Mouse (Mus musculus) midbrain, embryonic 10.5 days (tissue): Measurements from ENCODE around the gene Fuz. TPM values are rescaled to one million over a fixed set of nuclear protein-coding genes. Genes with fewer than 3 reads are reported as not detected.
"Not testable (repeated sequence)": the region's sequence is repeated elsewhere in the genome, so short reads cannot be mapped to it uniquely, and the experiment has no call there.

Source experiments
- DNase-seq: peaks from one replicate; pipeline ENCODE4 v3.0.0-alpha.2; 2017; ENCODE audit warnings: low spot score
- H3K27ac ChIP-seq: fragments of 300-500 bp; sonication (generic); replicated peaks from 2 replicates; pipeline ENCODE4 v1.5.1; 2016; ENCODE audit warnings: mild to moderate bottlenecking
- H3K27me3 ChIP-seq: fragments of 300-500 bp; sonication (generic); 2 replicates; pipeline ENCODE4 v1.6.1; 2016; ENCODE audit warnings: low read depth, mild to moderate bottlenecking; ENCODE audit not compliant: poor library complexity, severe bottlenecking
- H3K36me3 ChIP-seq: fragments of 300-500 bp; sonication (generic); 2 replicates; pipeline ENCODE4 v1.6.1; 2016; ENCODE audit warnings: mild to moderate bottlenecking, moderate library complexity
- H3K4me1 ChIP-seq: fragments of 300-500 bp; sonication (generic); 2 replicates; pipeline ENCODE4 v1.6.1; 2016
- H3K4me3 ChIP-seq: fragments of 300-500 bp; sonication (generic); 2 replicates; pipeline ENCODE4 v1.5.1; 2016; ENCODE audit warnings: mild to moderate bottlenecking, moderate library complexity
- H3K9me3 ChIP-seq: fragments of 300-500 bp; sonication (generic); replicated peaks from 2 replicates; pipeline ENCODE4 v1.6.1; 2016; ENCODE audit warnings: mild to moderate bottlenecking
- WGBS: fragments of 180-500 bp; shearing (Covaris S2); methylation state at CpG from one replicate; pipeline ENCODE4 v1.1.7; 2016; 5-methylcytosine and 5-hydroxymethylcytosine counted together
- polyA plus RNA-seq: library from polyadenylated mRNA; unstranded; fragments of >200 nt; fragmentation: Nextera tagmentation; extraction: Ambion mirVana; gene quantifications from 2 replicates; pipeline ENCODE4 v1.2.1, GENCODE M21; 2016

Fuz gene
- polyA plus RNA-seq, 1 experiment from 2014 or later: 30.6 TPM

GRCm38 (mm10) chr7:44864595-44865542 is 31.0 kb upstream of the Fuz start:
- 92% methylated on average over 24 of the region's 24 CpGs for WGBS
- Histone ChIP-seq H3K27me3 (no peaks in the 10 kb centered on the region), H3K4me3 (peak overlapping the region; percentile 30), H3K4me1 (peaks cover 53% of the 10 kb centered on the region), H3K36me3 (peaks cover 81% of the 10 kb centered on the region), H3K9me3 (no peaks in the 10 kb centered on the region), H3K27ac (0 out of 2 replicates have a peak overlapping the region, but pooled peaks have one; percentile 28)
- DNase-seq: no peak

- Histone ChIP-seq H3K27ac (peak overlapping the region; percentile 55; the same call in 1 of the 2 replicates), H3K4me1 (peaks cover 55% of the 10 kb centered on the region), H3K4me3 (peak overlapping the region; percentile 98), H3K9me3 (no peaks in the 10 kb centered on the region), H3K27me3 (no peaks in the 10 kb centered on the region), H3K36me3 (peaks cover 68% of the 10 kb centered on the region)
- DNase-seq: no peak
- 76% methylated on average over 15 of the region's 15 CpGs for WGBS
These were observed 29.4 kb upstream of the Fuz start for GRCm38 (mm10) chr7:44866276-44867009.

- Histone ChIP-seq H3K27me3 (no peaks in the 10 kb centered on the region), H3K27ac (peak overlapping the region; percentile 55), H3K4me3 (peak overlapping the region; percentile 98), H3K4me1 (peaks cover 55% of the 10 kb centered on the region), H3K9me3 (no peaks in the 10 kb centered on the region), H3K36me3 (peaks cover 61% of the 10 kb centered on the region)
- no peak for DNase-seq
- WGBS: 82% methylated on average over 19 of the region's 19 CpGs
These were observed 28.7 kb upstream of the Fuz start for GRCm38 (mm10) chr7:44867010-44867702.

- Histone ChIP-seq H3K4me3 (peak overlapping the region; percentile 98), H3K4me1 (peaks cover 57% of the 10 kb centered on the region), H3K9me3 (no peaks in the 10 kb centered on the region), H3K36me3 (peaks cover 55% of the 10 kb centered on the region), H3K27ac (peak overlapping the region; percentile 99), H3K27me3 (no peaks in the 10 kb centered on the region)
- DNase-seq: no peak
- WGBS: 57% methylated on average over 9 of the region's 9 CpGs
These were observed 28.1 kb upstream of the Fuz start for GRCm38 (mm10) chr7:44867802-44868201.

GRCm38 (mm10) chr7:44868465-44868864 is 27.4 kb upstream of the Fuz start:
- peak overlapping the region; percentile 99 for H3K27ac ChIP-seq

GRCm38 (mm10) chr7:44868919-44869696 is 26.8 kb upstream of the Fuz start:
- no peaks in the 10 kb centered on the region for H3K9me3 ChIP-seq
- under 1% methylated on average over 105 of the region's 108 CpGs for WGBS
- peaks cover 42% of the 10 kb centered on the region for H3K36me3 ChIP-seq
- H3K27me3 ChIP-seq: no peaks in the 10 kb centered on the region
- peak overlapping the region; percentile 99 for H3K27ac ChIP-seq
- peak overlapping the region; percentile 98 for H3K4me3 ChIP-seq
- peaks cover 62% of the 10 kb centered on the region for H3K4me1 ChIP-seq
- DNase-seq: peak; percentile 79

More at GRCm38 (mm10) chr7:44868465-44868864, 27.4 kb upstream of the Fuz start:
- peaks cover 48% of the 10 kb centered on the region for H3K36me3 ChIP-seq
- peak overlapping the region; percentile 98 for H3K4me3 ChIP-seq
- H3K9me3 ChIP-seq: no peaks in the 10 kb centered on the region
- 7% methylated on average over 16 of the region's 16 CpGs for WGBS
- no peaks in the 10 kb centered on the region for H3K27me3 ChIP-seq
- DNase-seq: no peak
- peaks cover 62% of the 10 kb centered on the region for H3K4me1 ChIP-seq

GRCm38 (mm10) chr7:44869697-44870528 is 26.0 kb upstream of the Fuz start, which contains the start of gene Ptov1:
Ptov1 (minus strand) TSS chr7:44869788.
- no peaks in the 10 kb centered on the region for H3K9me3 ChIP-seq
- peak; percentile 95 for DNase-seq
- peaks cover 34% of the 10 kb centered on the region for H3K36me3 ChIP-seq
- H3K27me3 ChIP-seq: no peaks in the 10 kb centered on the region
- H3K4me1 ChIP-seq: peaks cover 62% of the 10 kb centered on the region
- H3K27ac ChIP-seq: peak within 1 kb of the TSS; percentile 99
- WGBS: 13% methylated on average over 29 of the region's 29 CpGs
- peak within 1 kb of the TSS; percentile 98 for H3K4me3 ChIP-seq

GRCm38 (mm10) chr7:44870614-44871013 is 25.3 kb upstream of the Fuz start:
- Histone ChIP-seq H3K4me1 (peaks cover 56% of the 10 kb centered on the region), H3K4me3 (peak overlapping the region; percentile 98), H3K27me3 (no peaks in the 10 kb centered on the region), H3K9me3 (no peaks in the 10 kb centered on the region), H3K27ac (peak overlapping the region; percentile 99), H3K36me3 (peaks cover 30% of the 10 kb centered on the region)
- WGBS: 84% methylated on average over 6 of the region's 6 CpGs
- DNase-seq: no peak

- H3K9me3 ChIP-seq: no peaks in the 10 kb centered on the region
These were observed 24.7 kb upstream of the Fuz start for GRCm38 (mm10) chr7:44871181-44871580.

GRCm38 (mm10) chr7:44871774-44872173 is 24.1 kb upstream of the Fuz start:
- WGBS: 93% methylated on average over 2 of the region's 2 CpGs

More at GRCm38 (mm10) chr7:44871181-44871580, 24.7 kb upstream of the Fuz start:
- no peak for DNase-seq
- H3K27me3 ChIP-seq: no peaks in the 10 kb centered on the region
- 60% methylated on average over 1 of the region's 1 CpGs for WGBS
- peak overlapping the region; percentile 16; the same call in 1 of the 2 replicates for H3K4me3 ChIP-seq
- H3K4me1 ChIP-seq: peaks cover 50% of the 10 kb centered on the region
- no peak overlapping the region for H3K27ac ChIP-seq
- H3K36me3 ChIP-seq: peaks cover 30% of the 10 kb centered on the region

GRCm38 (mm10) chr7:44877833-44878232 is 18.0 kb upstream of the Fuz start:
- H3K4me3 ChIP-seq: peak overlapping the region; percentile 20; the same call in 1 of the 2 replicates
- H3K27ac ChIP-seq: no peak overlapping the region
- DNase-seq: no peak
- H3K27me3 ChIP-seq: no peaks in the 10 kb centered on the region
- H3K4me1 ChIP-seq: peaks cover 5% of the 10 kb centered on the region; the same call in 1 of the 2 replicates
- peaks cover 75% of the 10 kb centered on the region for H3K36me3 ChIP-seq
- H3K9me3 ChIP-seq: no peaks in the 10 kb centered on the region
- 92% methylated on average over 14 of the region's 14 CpGs for WGBS

More at GRCm38 (mm10) chr7:44871774-44872173, 24.1 kb upstream of the Fuz start:
- H3K9me3 ChIP-seq, H3K27me3 ChIP-seq, H3K4me3 ChIP-seq, H3K27ac ChIP-seq, DNase-seq: not testable (repeated sequence)
- peaks cover 44% of the 10 kb centered on the region for H3K4me1 ChIP-seq
- H3K36me3 ChIP-seq: peaks cover 30% of the 10 kb centered on the region
